Mouse (Mus musculus) midbrain, embryonic 16.5 days (tissue): ENCODE data around the gene Trir. TPM values are rescaled to one million over a fixed set of nuclear protein-coding genes. Genes with fewer than 3 reads are reported as not detected.

Experiments
- ATAC-seq: fragments of 200-750 bp; cut with Nextera tagmentation; 2 replicates; pipeline ENCODE4 v1.8.0; 2017; ENCODE audit warnings: moderate TSS enrichment
- H3K27ac ChIP-seq: fragments of 300-500 bp; sonication (generic); 2 replicates; pipeline ENCODE4 v1.5.1; 2014; ENCODE audit warnings: mild to moderate bottlenecking, low read length, mixed read lengths
- H3K27me3 ChIP-seq: fragments of 300-500 bp; sonication (generic); 2 replicates; pipeline ENCODE4 v1.6.1; 2014; ENCODE audit warnings: low read depth, low read length, mixed read lengths; ENCODE audit not compliant: control insufficient read depth, insufficient read depth
- H3K36me3 ChIP-seq: fragments of 300-500 bp; sonication (generic); 2 replicates; pipeline ENCODE4 v1.6.1; 2014; ENCODE audit warnings: mild to moderate bottlenecking, low read length, moderate library complexity, mixed read lengths; ENCODE audit not compliant: control insufficient read depth, insufficient read depth
- H3K4me1 ChIP-seq: fragments of 300-500 bp; sonication (generic); 2 replicates; pipeline ENCODE4 v1.6.1; 2014; ENCODE audit warnings: mild to moderate bottlenecking, low read length, mixed read lengths; ENCODE audit not compliant: control insufficient read depth, insufficient read depth
- H3K4me2 ChIP-seq: fragments of 300-500 bp; sonication (generic); 2 replicates; pipeline ENCODE4 v1.6.1; 2014; ENCODE audit warnings: mild to moderate bottlenecking, low read length, mixed read lengths
- H3K4me3 ChIP-seq: fragments of 300-500 bp; sonication (generic); 2 replicates; pipeline ENCODE4 v1.5.1; 2014; ENCODE audit warnings: low read depth, mild to moderate bottlenecking, low read length, moderate library complexity, mixed read lengths
- H3K9ac ChIP-seq: fragments of 300-500 bp; sonication (generic); 2 replicates; pipeline ENCODE4 v1.6.1; 2014; ENCODE audit warnings: low read depth, low read length, mixed read lengths
- H3K9me3 ChIP-seq: fragments of 300-500 bp; sonication (generic); replicated peaks from 2 replicates; pipeline ENCODE4 v1.6.1; 2014; ENCODE audit warnings: mild to moderate bottlenecking, low read length, mixed read lengths; ENCODE audit not compliant: control insufficient read depth, poor library complexity, severe bottlenecking
- WGBS: fragments of 180-500 bp; shearing (Covaris S2); extraction: QIAGEN DNeasy Blood & Tissue Kit; methylation state at CpG from one replicate; pipeline ENCODE4 v1.1.7; 2014; 5-methylcytosine and 5-hydroxymethylcytosine counted together
- polyA plus RNA-seq: library from polyadenylated mRNA; unstranded; fragments of >200 nt; fragmentation: Nextera tagmentation; extraction: Ambion mirVana; gene quantifications from 2 replicates; pipeline ENCODE4 v1.2.1, GENCODE M21; 2015

Trir gene
- polyA plus RNA-seq, 1 experiment from 2014 or later = 120 TPM

DNA sequence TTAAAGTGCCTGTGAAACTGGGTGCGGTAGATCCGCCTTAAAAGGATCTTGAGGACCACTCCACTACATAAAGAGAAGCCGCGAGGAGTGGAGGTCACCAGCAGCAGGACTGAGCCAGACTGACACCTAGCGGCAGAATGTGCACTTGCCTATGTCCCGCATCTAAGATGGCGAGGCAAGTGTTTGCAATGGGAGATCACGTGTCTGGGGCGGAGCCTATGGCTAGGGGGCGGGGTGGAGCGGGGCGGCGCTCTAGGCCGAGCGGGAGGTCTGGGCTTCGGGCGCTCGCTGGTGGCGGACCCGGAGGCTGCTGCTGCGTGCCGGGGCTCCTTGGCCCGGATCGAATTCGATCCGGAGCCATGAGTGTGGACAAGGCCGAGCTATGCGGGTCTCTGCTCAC lies 36.3 kb upstream of the Trir start, which contains the start of gene Hook2:
Gene Hook2 (plus strand): TSS at position 255 of the 400 bp plus-strand sequence.
- 0% methylated on average over 28 of the region's 28 CpGs for WGBS
- H3K27ac ChIP-seq = peak within 1 kb of the TSS; percentile 86
- H3K9me3 ChIP-seq = no peaks in the 10 kb centered on the region

DNA sequence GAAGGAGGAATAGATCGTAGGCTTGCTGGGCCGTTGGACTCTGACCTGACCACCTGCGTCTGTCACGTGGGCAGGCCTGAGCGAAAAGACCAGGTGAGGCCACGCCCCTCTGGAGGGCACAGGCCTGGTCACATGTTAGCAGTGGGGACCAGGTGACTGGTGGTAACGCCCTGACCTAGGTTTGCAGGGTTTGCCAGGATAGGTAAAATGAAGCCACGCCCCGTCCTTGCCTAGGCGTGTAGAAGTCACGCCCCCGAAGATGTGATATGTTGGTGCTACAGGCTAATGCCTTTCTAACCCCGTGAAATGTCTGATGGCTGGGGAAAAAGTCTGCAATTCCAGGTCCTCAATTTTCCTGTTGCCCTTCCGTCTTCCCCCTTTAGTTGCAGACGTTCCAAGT lies 35.8 kb upstream of the Trir start:
- Histone ChIP-seq H3K4me1 (peaks cover 17% of the 10 kb centered on the region), H3K9ac (peak overlapping the region; percentile 86), H3K27ac (peak overlapping the region; percentile 86), H3K27me3 (peaks cover 7% of the 10 kb centered on the region; the same call in 1 of the 2 replicates), H3K36me3 (0 out of 2 replicates have a peak, but pooled peaks cover 2% of the 10 kb centered on the region), H3K9me3 (no peaks in the 10 kb centered on the region), H3K4me2 (peak overlapping the region; percentile 91), H3K4me3 (peak overlapping the region; percentile 73)
- WGBS = 1% methylated on average over 15 of the region's 15 CpGs
- ATAC-seq = peak; percentile 54

More for the DNA sequence above, 36.3 kb upstream of the Trir start, which contains the start of gene Hook2:
- Histone ChIP-seq H3K27me3 (peaks cover 7% of the 10 kb centered on the region; the same call in 1 of the 2 replicates), H3K4me1 (peaks cover 19% of the 10 kb centered on the region), H3K9ac (peak within 1 kb of the TSS; percentile 86), H3K4me3 (peak within 1 kb of the TSS; percentile 73), H3K36me3 (no peaks in the 10 kb centered on the region), H3K4me2 (peak within 1 kb of the TSS; percentile 91)
- peak; percentile 89 for ATAC-seq

DNA sequence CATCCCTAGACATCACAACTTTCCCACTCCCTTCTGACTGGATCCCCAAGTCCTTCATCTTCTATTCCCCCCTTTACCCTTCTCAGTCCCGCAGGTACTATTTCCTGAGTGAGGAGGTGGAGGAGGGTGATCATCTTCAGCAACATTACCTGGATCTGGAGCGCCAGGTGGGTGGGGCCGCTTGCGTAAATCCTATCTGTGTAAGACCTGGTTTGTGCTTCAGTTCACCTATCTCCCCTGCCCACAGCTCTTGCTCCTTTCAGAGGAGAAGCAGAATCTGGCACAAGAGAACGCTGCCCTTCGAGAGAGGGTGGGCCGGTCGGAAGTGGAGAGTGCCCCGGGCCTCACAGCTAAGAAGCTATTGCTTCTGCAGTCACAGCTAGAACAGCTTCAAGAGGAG lies 32.2 kb upstream of the Trir start:
- Histone ChIP-seq H3K9me3 (no peaks in the 10 kb centered on the region), H3K4me3 (no peak overlapping the region), H3K27ac (no peak overlapping the region), H3K9ac (no peak overlapping the region), H3K36me3 (0 out of 2 replicates have a peak, but pooled peaks cover 4% of the 10 kb centered on the region), H3K27me3 (peaks cover 3% of the 10 kb centered on the region; the same call in 1 of the 2 replicates), H3K4me1 (peaks cover 13% of the 10 kb centered on the region), H3K4me2 (no peak overlapping the region)
- ATAC-seq = no peak
- 97% methylated on average over 9 of the region's 9 CpGs for WGBS

DNA sequence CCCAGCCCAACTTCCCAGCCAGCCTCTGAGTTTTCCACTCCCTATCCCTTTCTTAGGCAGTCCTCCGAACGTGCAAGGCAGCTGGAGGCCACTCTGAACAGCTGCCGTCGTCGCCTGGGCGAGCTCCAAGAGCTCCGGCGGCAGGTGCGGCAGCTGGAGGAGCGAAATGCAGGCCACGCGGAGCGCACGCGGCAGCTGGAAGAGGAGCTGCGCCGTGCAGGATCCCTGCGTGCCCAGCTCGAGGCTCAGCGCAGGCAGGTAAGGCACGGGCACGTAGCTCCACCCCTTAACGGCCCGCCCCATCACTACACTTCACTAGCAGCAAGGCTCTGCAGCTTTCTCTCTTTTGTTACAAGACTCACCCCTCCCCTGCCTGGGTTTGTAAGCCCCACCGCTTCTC lies 30.9 kb upstream of the Trir start:
- H3K9me3 ChIP-seq = no peaks in the 10 kb centered on the region
- H3K27me3 ChIP-seq = peaks cover 3% of the 10 kb centered on the region; the same call in 1 of the 2 replicates
- H3K4me3 ChIP-seq = no peak overlapping the region
- no peak overlapping the region for H3K4me2 ChIP-seq
- no peak for ATAC-seq
- no peak overlapping the region for H3K27ac ChIP-seq
- WGBS = 21% methylated on average over 25 of the region's 25 CpGs
- 0 out of 2 replicates have a peak, but pooled peaks cover 4% of the 10 kb centered on the region for H3K36me3 ChIP-seq
- H3K9ac ChIP-seq = no peak overlapping the region; the same call in 1 of the 2 replicates
- peaks cover 11% of the 10 kb centered on the region for H3K4me1 ChIP-seq

GRCm38 (mm10) chr8:84996978-84997377 lies 29.6 kb upstream of the Trir start:
- ATAC-seq = no peak
- Histone ChIP-seq H3K9ac (no peak overlapping the region), H3K36me3 (peaks cover 4% of the 10 kb centered on the region; the same call in 1 of the 2 replicates), H3K27me3 (peaks cover 3% of the 10 kb centered on the region; the same call in 1 of the 2 replicates), H3K4me2 (no peak overlapping the region), H3K4me1 (peaks cover 5% of the 10 kb centered on the region; the same call in 1 of the 2 replicates), H3K9me3 (no peaks in the 10 kb centered on the region), H3K27ac (no peak overlapping the region), H3K4me3 (no peak overlapping the region)
- 82% methylated on average over 5 of the region's 5 CpGs for WGBS

- H3K27ac ChIP-seq = no peak overlapping the region
- no peaks in the 10 kb centered on the region for H3K9me3 ChIP-seq
- WGBS = 1% methylated on average over 19 of the region's 19 CpGs
- peak; percentile 52; the same call in 1 of the 2 replicates for ATAC-seq
- peaks cover 3% of the 10 kb centered on the region; the same call in 1 of the 2 replicates for H3K27me3 ChIP-seq
- H3K9ac ChIP-seq = peak overlapping the region; percentile 41; the same call in 1 of the 2 replicates
- peaks cover 5% of the 10 kb centered on the region; the same call in 1 of the 2 replicates for H3K4me1 ChIP-seq
- H3K36me3 ChIP-seq = peaks cover 8% of the 10 kb centered on the region
- no peak overlapping the region for H3K4me3 ChIP-seq
- peak overlapping the region; percentile 21 for H3K4me2 ChIP-seq
Measured at GRCm38 (mm10) chr8:84997649-84998295, 28.9 kb upstream of the Trir start.

DNA sequence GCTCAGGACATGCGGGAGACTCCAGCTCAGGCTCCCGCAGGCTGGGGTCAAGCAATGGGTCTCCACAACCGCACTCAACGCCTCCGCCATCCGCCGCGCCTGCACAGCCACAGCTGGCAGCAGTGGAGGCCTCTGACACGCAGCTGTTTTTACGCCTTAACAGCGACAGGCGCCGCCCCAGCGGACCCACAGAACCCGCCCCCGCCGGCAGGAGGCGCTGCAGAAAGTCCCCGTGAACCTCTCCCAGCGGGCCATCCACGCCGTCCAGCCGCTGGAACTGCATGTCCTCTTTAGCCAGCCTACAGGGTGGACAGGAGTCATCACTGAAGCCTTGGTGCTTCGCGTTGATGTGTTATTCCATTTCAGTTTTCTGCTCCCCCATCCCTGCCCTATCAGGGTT lies 18.9 kb upstream of the Trir start:
- ATAC-seq = no peak
- H3K9me3 ChIP-seq = no peaks in the 10 kb centered on the region
- H3K36me3 ChIP-seq = peaks cover 2% of the 10 kb centered on the region; the same call in 1 of the 2 replicates
- WGBS = 17% methylated on average over 25 of the region's 25 CpGs
- no peak overlapping the region for H3K4me2 ChIP-seq
- H3K27ac ChIP-seq = no peak overlapping the region
- no peaks in the 10 kb centered on the region for H3K4me1 ChIP-seq
- no peak overlapping the region for H3K9ac ChIP-seq
- no peak overlapping the region for H3K4me3 ChIP-seq
- peaks cover 28% of the 10 kb centered on the region for H3K27me3 ChIP-seq

GRCm38 (mm10) chr8:85011242-85011641 lies 15.4 kb upstream of the Trir start:
- Histone ChIP-seq H3K27me3 (peaks cover 36% of the 10 kb centered on the region), H3K9ac (no peak overlapping the region), H3K9me3 (no peaks in the 10 kb centered on the region), H3K4me1 (no peaks in the 10 kb centered on the region), H3K4me2 (no peak overlapping the region), H3K4me3 (no peak overlapping the region), H3K36me3 (no peaks in the 10 kb centered on the region), H3K27ac (no peak overlapping the region)
- ATAC-seq = no peak
- 18% methylated on average over 28 of the region's 28 CpGs for WGBS

DNA sequence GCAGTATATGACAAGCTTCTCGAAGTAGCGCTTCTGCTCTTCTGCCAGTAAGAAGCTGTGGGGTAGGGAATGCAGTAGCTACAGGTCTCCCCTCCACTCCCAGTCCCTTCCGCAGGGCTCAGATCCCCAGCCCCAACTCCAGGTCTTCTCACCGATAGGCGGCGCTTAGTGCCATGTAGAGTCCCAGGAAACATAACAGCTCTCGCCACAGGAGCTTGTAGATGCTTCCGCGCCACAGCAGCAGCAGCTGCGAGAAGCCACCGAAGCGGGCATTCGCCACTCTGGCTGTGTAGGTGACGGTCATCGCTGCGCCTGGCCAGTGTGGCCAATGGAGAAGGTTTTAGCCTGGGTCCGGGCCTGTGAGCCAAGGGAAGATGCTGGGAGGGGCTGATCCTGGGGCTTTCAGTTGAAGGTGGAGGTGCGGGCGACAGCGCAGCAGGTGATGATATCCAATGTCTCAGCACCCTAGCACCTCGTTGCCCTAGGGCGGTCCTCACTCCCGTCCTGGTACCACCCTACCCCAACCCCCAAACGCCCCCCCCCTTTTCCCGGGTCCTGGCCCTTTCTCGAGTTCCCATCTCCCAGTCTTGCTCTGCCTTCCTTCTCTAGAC lies 13.3 kb upstream of the Trir start:
- WGBS = 5% methylated on average over 26 of the region's 26 CpGs
- Histone ChIP-seq H3K27ac (no peak overlapping the region), H3K4me3 (peak overlapping the region; percentile 40), H3K9me3 (no peaks in the 10 kb centered on the region), H3K4me2 (peak overlapping the region; percentile 83), H3K9ac (peak overlapping the region; percentile 66), H3K4me1 (no peaks in the 10 kb centered on the region), H3K27me3 (peaks cover 27% of the 10 kb centered on the region), H3K36me3 (peaks cover 6% of the 10 kb centered on the region)
- ATAC-seq = peak; percentile 52
